Mouse (Mus musculus) E14TG2a.4 (cell line): ENCODE data around the gene Zfp513.

Source experiments
- H3K27me3 ChIP-seq: 2 replicates; pipeline ENCODE4 v1.6.1; 2014; ENCODE audit warnings: low read length, control low read depth; ENCODE audit not compliant: insufficient read depth
- H3K36me3 ChIP-seq: 2 replicates; pipeline ENCODE4 v1.6.1; 2014; ENCODE audit warnings: low read length, control low read depth; ENCODE audit not compliant: insufficient read depth
- H3K4me1 ChIP-seq: replicated peaks from 2 replicates; pipeline ENCODE4 v1.6.1; 2014; ENCODE audit warnings: low read depth, low read length, control low read depth
- H3K4me3 ChIP-seq: replicated peaks from 2 replicates; pipeline ENCODE4 v1.5.1; 2014; ENCODE audit warnings: mild to moderate bottlenecking, low read length
- H3K9me3 ChIP-seq: 2 replicates; pipeline ENCODE4 v1.6.1; 2014; ENCODE audit warnings: low read length, control low read depth
- CTCF ChIP-seq: conservative IDR thresholded peaks from 2 replicates; pipeline ENCODE4 v1.5.1; 2014; ENCODE audit warnings: low read length
- NANOG ChIP-seq: IDR thresholded peaks from 2 replicates; pipeline ENCODE4 v1.6.1; 2014; ENCODE audit warnings: borderline replicate concordance, low read length, mixed read lengths
- POU5F1 ChIP-seq: IDR thresholded peaks from 2 replicates; pipeline ENCODE4 v1.6.1; 2014; ENCODE audit warnings: low read length, borderline replicate concordance

The Zfp513 gene

DNA sequence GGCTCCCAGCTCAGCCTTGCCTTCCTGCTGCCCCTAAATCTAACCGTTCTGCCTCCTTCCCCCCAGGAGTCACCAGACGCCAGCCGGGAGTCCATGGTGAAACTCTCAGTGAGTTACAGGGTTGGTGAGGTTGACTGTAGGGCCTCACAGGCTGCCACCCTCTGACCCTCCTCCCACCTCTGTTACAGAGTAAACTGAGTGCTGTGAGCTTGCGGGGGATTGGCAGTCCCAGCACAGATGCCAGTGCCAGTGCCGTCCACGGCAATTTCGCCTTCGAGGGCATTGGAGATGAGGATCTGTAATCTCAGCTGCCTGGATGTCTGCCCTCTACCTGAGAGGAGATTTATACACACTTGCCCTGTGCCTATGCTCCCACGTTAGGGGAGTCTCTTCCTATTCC is 3.9 kb downstream of the Zfp513 start:
- Histone ChIP-seq H3K36me3 (peaks cover 76% of the 10 kb centered on the region), H3K9me3 (no peaks in the 10 kb centered on the region), H3K27me3 (no peaks in the 10 kb centered on the region), H3K4me1 (peaks cover 86% of the 10 kb centered on the region), H3K4me3 (no peak overlapping the region)
- TF ChIP-seq CTCF: no peak
- no peak for TF ChIP-seq POU5F1
- no peak for TF ChIP-seq NANOG

DNA sequence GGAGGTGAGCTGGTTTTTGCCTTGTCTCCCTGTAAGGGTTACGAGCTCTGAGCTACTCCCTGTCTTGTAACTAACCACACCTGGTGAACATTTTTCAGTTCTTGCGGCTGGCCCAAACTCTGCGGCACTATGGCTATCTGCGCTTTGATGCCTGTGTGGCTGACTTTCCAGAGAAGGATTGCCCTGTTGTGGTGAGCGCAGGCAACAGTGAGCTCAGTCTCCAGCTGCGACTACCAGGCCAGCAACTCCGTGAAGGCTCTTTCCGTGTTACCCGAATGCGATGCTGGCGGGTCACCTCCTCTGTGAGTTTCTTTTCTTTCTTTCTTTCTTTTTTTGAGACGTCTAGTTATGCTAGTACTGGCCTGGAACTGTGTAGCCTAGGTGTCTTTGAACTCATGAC is 5.0 kb downstream of the Zfp513 start:
- TF ChIP-seq NANOG (no peak), POU5F1 (no peak), CTCF (no peak)
- peaks cover 68% of the 10 kb centered on the region for H3K36me3 ChIP-seq
- H3K27me3 ChIP-seq: no peaks in the 10 kb centered on the region
- H3K9me3 ChIP-seq: no peaks in the 10 kb centered on the region
- peaks cover 82% of the 10 kb centered on the region for H3K4me1 ChIP-seq
- H3K4me3 ChIP-seq: peak overlapping the region; percentile 13; the same call in 1 of the 2 replicates

DNA sequence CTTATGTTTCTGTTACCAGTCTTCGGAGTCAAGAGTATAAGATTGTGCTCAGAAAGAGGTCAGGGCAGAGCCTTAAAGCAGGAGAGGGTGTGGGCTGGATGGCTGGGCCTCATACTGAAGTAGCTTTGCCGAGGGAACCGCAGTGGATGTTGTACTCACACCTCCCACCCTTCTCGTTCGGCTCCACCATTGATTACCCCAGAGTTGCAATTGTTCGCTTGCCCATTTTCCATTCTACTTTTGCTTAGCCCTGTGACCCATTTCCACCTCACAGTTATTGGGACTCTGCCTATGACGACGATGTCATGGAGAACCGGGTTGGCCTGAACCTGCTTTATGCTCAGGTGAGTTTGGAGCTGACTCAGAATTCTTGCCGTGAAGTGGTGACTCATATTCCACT is 5.9 kb downstream of the Zfp513 start:
- peaks cover 72% of the 10 kb centered on the region for H3K36me3 ChIP-seq
- no peaks in the 10 kb centered on the region for H3K9me3 ChIP-seq
- H3K27me3 ChIP-seq: no peaks in the 10 kb centered on the region
- TF ChIP-seq NANOG: no peak
- no peak for TF ChIP-seq CTCF
- no peak for TF ChIP-seq POU5F1
- peaks cover 88% of the 10 kb centered on the region for H3K4me1 ChIP-seq
- no peak overlapping the region for H3K4me3 ChIP-seq

DNA sequence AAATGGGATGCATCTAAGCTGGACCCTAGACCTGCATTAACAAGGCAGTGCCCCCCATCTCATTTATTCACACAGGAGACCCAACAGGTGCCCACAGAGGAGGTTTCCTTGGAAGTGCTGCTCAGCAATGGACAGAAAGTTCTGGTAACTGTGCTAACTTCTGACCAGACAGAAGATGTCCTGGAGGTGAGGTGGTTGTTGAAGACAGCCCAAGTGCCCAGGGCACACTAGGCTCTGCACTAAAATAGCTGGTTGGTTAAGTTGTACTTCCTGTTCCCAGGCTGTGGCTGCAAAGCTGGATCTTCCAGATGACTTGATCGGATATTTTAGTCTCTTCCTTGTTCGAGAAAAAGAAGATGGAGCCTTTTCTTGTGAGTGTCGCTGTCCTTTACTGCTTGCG is 6.4 kb downstream of the Zfp513 start:
- peaks cover 88% of the 10 kb centered on the region for H3K4me1 ChIP-seq

DNA sequence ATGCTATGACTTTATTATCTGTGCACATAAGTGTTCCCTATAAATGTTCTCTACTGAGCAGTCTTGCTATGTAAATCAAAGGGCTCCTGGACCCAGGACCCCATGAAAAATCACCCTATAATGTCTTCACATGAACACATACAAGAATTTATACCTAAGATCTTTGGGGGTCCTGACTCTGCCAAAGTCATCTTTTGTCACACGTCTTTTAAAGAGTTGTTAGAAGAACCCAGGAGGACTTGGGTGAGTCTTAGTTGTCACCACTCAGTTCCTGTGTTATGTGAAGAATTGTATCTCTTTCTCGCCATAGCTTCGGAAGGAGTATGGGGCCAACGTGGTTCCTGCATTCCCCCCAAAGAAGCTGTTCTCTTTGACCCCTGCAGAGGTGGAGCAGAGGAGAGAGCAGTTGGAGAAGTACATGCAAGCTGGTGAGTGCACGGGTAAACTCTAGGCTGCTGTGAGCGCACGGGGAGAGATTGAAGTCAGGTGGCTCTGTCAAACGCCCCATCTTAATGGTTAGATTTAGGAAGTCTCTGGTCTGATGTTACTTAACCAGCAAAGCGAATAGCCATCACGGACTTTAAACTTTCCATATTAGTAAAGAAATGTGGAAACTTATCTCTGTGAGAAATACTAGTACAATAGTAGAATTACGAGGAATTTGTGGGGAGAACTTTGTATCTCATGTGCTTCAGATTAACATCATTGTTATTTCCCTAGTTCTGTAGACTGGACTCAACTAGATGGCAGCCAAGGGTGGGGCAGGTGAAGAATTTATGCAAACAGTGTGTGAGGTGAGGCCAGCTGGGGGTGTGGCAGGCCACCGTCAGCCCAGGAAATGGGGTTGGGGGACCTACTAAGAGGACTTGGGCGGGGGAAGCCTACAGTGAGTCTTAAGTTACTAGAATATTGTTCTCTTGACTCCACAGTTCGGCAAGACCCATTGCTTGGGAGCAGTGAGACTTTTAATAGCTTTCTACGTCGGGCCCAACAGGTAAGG is 7.3 kb downstream of the Zfp513 start:
- Histone ChIP-seq H3K27me3 (no peaks in the 10 kb centered on the region), H3K36me3 (peaks cover 74% of the 10 kb centered on the region), H3K4me1 (peaks cover 88% of the 10 kb centered on the region), H3K9me3 (no peaks in the 10 kb centered on the region), H3K4me3 (peak overlapping the region; percentile 99)
- TF ChIP-seq NANOG (no peak), CTCF (no peak), POU5F1 (no peak)

More for the DNA sequence above, 6.4 kb downstream of the Zfp513 start:
- no peak for TF ChIP-seq CTCF
- TF ChIP-seq POU5F1: no peak
- TF ChIP-seq NANOG: no peak
- Histone ChIP-seq H3K36me3 (peaks cover 74% of the 10 kb centered on the region), H3K9me3 (no peaks in the 10 kb centered on the region), H3K27me3 (no peaks in the 10 kb centered on the region), H3K4me3 (peak overlapping the region; percentile 99; the same call in 1 of the 2 replicates)

DNA sequence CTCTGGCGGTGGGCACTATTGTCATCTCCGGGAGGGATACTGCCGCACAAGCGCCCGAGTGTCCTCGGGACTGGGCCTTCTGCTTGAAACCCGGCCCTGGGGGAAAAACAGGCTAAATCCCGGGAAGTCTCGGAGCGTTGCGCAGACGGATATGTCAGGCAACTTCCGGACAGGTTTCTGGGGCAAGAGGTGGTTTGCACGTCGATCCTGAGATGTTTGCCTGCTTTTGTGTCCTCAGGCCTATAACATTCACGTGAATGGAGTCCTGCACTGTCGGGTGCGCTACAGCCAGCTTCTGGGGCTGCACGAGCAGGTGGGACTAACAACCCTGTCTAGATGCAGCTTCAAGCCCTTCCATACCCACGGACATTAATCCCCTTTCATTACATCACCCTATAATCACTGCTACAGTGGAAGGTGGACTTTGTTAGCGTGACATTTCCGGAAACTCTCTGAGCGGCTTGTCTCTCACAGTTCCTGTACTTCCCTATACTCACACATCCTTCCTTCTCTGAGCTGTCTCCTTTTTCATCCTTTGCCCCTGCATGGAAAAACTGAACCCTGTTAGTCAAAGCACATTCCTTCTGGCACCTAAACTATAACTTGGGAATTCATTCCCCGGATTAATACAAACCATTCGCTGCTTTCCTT is 8.3 kb downstream of the Zfp513 start:
- TF ChIP-seq POU5F1: no peak
- no peak for TF ChIP-seq NANOG
- TF ChIP-seq CTCF: no peak
- H3K36me3 ChIP-seq: peaks cover 73% of the 10 kb centered on the region
- no peaks in the 10 kb centered on the region for H3K27me3 ChIP-seq
- H3K4me3 ChIP-seq: peak overlapping the region; percentile 99
- no peaks in the 10 kb centered on the region for H3K9me3 ChIP-seq
- H3K4me1 ChIP-seq: peaks cover 79% of the 10 kb centered on the region

DNA sequence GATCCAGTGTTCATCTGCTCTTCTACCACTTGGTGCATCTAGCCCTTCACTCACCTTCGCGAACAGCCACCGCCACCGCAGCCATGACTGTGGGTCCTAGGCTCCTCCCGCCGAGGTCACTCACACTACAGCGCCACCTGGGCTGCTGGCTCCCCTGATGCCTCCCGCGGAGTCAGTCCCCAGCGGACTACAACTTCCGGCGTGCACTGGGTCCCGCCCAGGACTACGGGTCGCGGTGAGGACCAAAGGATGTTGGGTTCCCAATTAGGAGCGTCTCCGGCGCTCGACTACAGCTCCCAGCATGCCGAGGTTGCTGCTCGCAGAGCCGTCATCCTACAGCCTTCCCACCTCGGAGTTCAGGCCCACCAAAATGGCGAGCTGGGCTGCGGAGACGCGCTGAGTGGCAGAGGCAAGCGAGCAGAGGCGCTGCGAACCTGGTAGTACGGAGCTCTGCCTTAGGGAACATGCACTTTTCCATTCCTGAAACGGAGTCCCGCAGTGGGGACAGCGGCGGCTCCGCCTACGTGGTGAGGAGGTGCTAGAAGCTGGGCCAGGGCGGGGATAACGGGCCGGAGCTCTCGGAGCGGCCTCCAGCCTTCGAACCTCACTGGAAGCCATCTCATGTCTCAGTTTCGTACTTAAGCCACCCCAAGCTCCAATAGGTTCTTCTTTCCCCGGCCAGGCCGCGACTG is 9.0 kb downstream of the Zfp513 start, which contains the start of the genes Snx17 and Eif2b4:
Gene Snx17, plus strand, starts transcription at position 289 of the 692 bp plus-strand sequence.
Gene Eif2b4, minus strand, starts transcription at position 492 of the 692 bp plus-strand sequence.
- Histone ChIP-seq H3K9me3 (no peaks in the 10 kb centered on the region), H3K4me3 (peak within 1 kb of the TSS; percentile 99), H3K4me1 (peaks cover 77% of the 10 kb centered on the region), H3K36me3 (peaks cover 73% of the 10 kb centered on the region), H3K27me3 (no peaks in the 10 kb centered on the region)
- TF ChIP-seq POU5F1 (no peak), CTCF (no peak), NANOG (no peak)
